Mouse (Mus musculus) thymus, adult 2 months (tissue): ENCODE measurements around the gene Tspan2.

Experiments
- CTCF ChIP-seq: fragments of 200-500 bp; IDR thresholded peaks from 2 replicates; pipeline ENCODE4 v1.5.1; 2012; ENCODE audit warnings: mild to moderate bottlenecking, control low read depth, low read length, moderate library complexity, borderline replicate concordance; ENCODE audit not compliant: control insufficient read depth, poor library complexity, insufficient read depth; ENCODE audit errors: extremely low read depth
- POLR2A ChIP-seq: fragments of 200-500 bp; IDR thresholded peaks from 2 replicates; pipeline ENCODE4 v1.6.1; 2012; ENCODE audit warnings: mild to moderate bottlenecking, low read length, control low read depth, moderate library complexity; ENCODE audit not compliant: control insufficient read depth, poor library complexity, insufficient read depth; ENCODE audit errors: extremely low read depth

DNA sequence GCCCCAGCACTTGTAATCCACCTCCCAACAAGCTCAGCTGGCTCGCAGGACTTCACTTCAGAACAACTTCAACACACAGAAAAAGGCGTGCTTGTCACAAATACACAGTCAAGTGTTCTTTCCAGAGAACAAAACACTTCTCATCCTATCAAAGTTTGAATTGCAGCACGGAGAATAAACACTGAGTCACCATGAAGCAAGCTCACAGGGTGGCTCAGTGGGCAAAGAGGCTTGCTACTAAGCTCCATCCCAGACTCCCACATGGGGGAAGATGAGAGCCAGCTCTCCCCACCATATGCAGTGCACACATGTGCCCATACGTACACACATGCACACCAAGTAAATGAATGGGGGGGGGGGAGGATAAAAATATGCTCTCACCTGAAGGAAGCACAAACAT lies 8.9 kb downstream of the Tspan2 start:
- TF ChIP-seq CTCF = no peak
- no peak for TF ChIP-seq POLR2A
